Mouse (Mus musculus): ENCODE results near the gene Plxnb2. TPM values are rescaled to one million over a fixed set of nuclear protein-coding genes. Genes with fewer than 3 reads are reported as not detected.
A peak's percentile ranks its signal among the peaks of the same experiment; 100 is the strongest.

The Plxnb2 gene
- polyA plus RNA-seq, 1 experiment from 2014 or later: 147 TPM

GRCm38 (mm10) chr15:89136461-89137155 is 44.0 kb downstream of the Plxnb2 start:
- ATAC-seq (ENCODE audit: insufficient number of reproducible peaks, insufficient read depth, low FRiP score, low read depth): no peak

DNA sequence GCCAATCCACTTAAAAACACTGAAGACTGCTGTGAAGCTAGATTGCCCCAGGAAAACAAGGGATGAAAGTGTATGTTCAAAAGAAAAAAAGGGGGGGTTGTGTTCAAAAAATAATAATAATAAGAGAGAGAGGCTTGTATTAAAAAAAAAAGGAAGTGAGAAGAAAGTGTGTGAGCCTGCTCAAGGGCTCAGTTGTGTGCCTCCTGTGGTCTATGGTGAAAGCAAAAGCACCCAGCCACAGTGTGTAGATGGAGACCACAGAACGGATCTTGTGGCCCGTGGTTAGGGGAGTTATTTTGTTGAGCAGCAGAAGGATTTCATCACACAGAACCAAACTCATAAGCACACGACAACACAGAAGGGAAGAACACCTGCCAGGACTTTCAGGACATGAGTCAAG is 49.3 kb downstream of the Plxnb2 start:
- no peaks in the 10 kb centered on the region for H3K36me3 ChIP-seq (ENCODE audit: control insufficient read depth, insufficient read depth, low read length)
- H3K27ac ChIP-seq (ENCODE audit: low read length): no peak overlapping the region
- H3K27me3 ChIP-seq (ENCODE audit: control insufficient read depth, insufficient read depth, low read length): no peaks in the 10 kb centered on the region
- H3K9me3 ChIP-seq (ENCODE audit: control insufficient read depth, low read depth, low read length): no peaks in the 10 kb centered on the region
- no peak overlapping the region for H3K4me2 ChIP-seq (replicated peaks; ENCODE audit: low read depth, low read length)
- WGBS: 87% methylated on average over 3 of the region's 3 CpGs
- peaks cover 7% of the 10 kb centered on the region; the same call in 1 of the 2 replicates for H3K4me1 ChIP-seq (ENCODE audit: control insufficient read depth, insufficient read depth, low read length)
- H3K9ac ChIP-seq (replicated peaks; ENCODE audit: low read depth, low read length): no peak overlapping the region
- ATAC-seq (ENCODE audit: insufficient number of reproducible peaks, insufficient read depth, low FRiP score, low read depth): no peak
- no peak overlapping the region for H3K4me3 ChIP-seq (ENCODE audit: low read depth, low read length)

More at GRCm38 (mm10) chr15:89136461-89137155, 44.0 kb downstream of the Plxnb2 start:
- WGBS: 88% methylated on average over 4 of the region's 5 CpGs
- Histone ChIP-seq H3K4me3 (ENCODE audit: low read depth, low read length) (no peak overlapping the region), H3K9ac (replicated peaks; ENCODE audit: low read depth, low read length) (no peak overlapping the region), H3K4me2 (replicated peaks; ENCODE audit: low read depth, low read length) (no peak overlapping the region), H3K27ac (ENCODE audit: low read length) (no peak overlapping the region), H3K4me1 (ENCODE audit: control insufficient read depth, insufficient read depth, low read length) (peaks cover 5% of the 10 kb centered on the region; the same call in 1 of the 2 replicates), H3K9me3 (ENCODE audit: control insufficient read depth, low read depth, low read length) (no peaks in the 10 kb centered on the region), H3K36me3 (ENCODE audit: control insufficient read depth, insufficient read depth, low read length) (no peaks in the 10 kb centered on the region), H3K27me3 (ENCODE audit: control insufficient read depth, insufficient read depth, low read length) (peaks cover 8% of the 10 kb centered on the region; the same call in 1 of the 2 replicates)

GRCm38 (mm10) chr15:89130245-89130644 is 50.3 kb downstream of the Plxnb2 start:
- Histone ChIP-seq H3K36me3 (ENCODE audit: control insufficient read depth, insufficient read depth, low read length) (no peaks in the 10 kb centered on the region), H3K4me3 (ENCODE audit: low read depth, low read length) (no peak overlapping the region), H3K27ac (ENCODE audit: low read length) (no peak overlapping the region), H3K4me2 (replicated peaks; ENCODE audit: low read depth, low read length) (no peak overlapping the region), H3K9ac (replicated peaks; ENCODE audit: low read depth, low read length) (no peak overlapping the region), H3K4me1 (ENCODE audit: control insufficient read depth, insufficient read depth, low read length) (peaks cover 7% of the 10 kb centered on the region; the same call in 1 of the 2 replicates), H3K9me3 (ENCODE audit: control insufficient read depth, low read depth, low read length) (no peaks in the 10 kb centered on the region), H3K27me3 (ENCODE audit: control insufficient read depth, insufficient read depth, low read length) (no peaks in the 10 kb centered on the region)
- no peak for ATAC-seq (ENCODE audit: insufficient number of reproducible peaks, insufficient read depth, low FRiP score, low read depth)

DNA sequence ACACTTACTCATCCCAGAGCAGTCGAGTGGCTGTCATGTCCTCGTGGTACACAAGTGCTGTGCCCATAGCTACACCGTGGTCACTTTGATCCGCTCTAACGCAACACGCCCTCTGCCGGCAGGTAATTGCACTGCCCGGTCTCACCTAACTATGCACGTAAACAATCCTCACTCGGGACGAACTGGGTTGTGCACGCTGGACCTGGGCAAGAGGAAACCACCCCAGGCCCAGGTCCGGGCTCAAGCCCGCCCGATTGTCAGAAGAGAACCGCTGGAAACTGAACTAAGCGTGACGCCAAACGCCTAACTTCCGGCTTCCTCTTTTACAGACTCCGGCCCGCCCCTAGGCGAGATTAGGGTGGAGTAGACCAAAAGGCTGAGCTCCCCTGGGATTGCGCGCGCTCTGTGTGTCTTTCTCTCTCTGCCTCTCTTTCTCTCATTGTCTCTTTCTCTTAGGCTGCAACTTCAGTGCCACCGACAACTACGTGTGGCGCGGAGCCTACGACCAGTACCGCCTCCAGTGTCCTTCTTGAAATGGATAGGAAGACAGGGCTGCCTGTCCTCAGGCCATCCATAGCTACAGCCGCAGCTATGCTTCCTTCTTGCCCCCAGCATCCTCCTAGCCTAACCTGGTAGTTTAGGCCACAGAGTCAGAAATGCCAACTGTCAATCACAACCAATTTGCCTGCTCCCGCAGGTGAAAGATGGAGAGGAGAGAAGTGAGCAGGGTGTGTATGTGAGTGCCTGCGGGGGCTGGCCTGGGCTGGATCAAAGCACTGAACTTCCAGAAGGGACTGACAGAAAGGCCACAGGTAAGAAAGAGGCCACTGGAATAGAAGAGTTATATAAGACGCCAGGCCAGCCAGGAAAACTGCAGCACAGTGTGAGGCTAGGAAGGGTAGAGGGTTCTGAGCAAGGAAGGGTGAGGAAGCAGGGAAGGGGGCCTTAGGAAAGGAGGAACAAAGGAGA is 51.9 kb downstream of the Plxnb2 start, which contains the start of gene Hdac10:
TSS of gene Hdac10 (minus strand) at position 319 of the 969 bp plus-strand sequence.
- Histone ChIP-seq H3K4me3 (ENCODE audit: low read depth, low read length) (peak within 1 kb of the TSS; percentile 60), H3K4me2 (replicated peaks; ENCODE audit: low read depth, low read length) (peak within 1 kb of the TSS; percentile 91), H3K9ac (replicated peaks; ENCODE audit: low read depth, low read length) (peak within 1 kb of the TSS; percentile 54), H3K27ac (ENCODE audit: low read length) (peak within 1 kb of the TSS; percentile 23), H3K36me3 (ENCODE audit: control insufficient read depth, insufficient read depth, low read length) (peaks cover 5% of the 10 kb centered on the region; the same call in 1 of the 2 replicates), H3K4me1 (ENCODE audit: control insufficient read depth, insufficient read depth, low read length) (peaks cover 9% of the 10 kb centered on the region; the same call in 1 of the 2 replicates), H3K9me3 (ENCODE audit: control insufficient read depth, low read depth, low read length) (no peaks in the 10 kb centered on the region), H3K27me3 (ENCODE audit: control insufficient read depth, insufficient read depth, low read length) (no peaks in the 10 kb centered on the region)
- 4% methylated on average over 36 of the region's 36 CpGs for WGBS
- peak; percentile 85 for ATAC-seq (ENCODE audit: insufficient number of reproducible peaks, insufficient read depth, low FRiP score, low read depth)

- no peaks in the 10 kb centered on the region for H3K9me3 ChIP-seq (ENCODE audit: control insufficient read depth, low read depth, low read length)
- 83% methylated on average over 8 of the region's 8 CpGs for WGBS
Observed at GRCm38 (mm10) chr15:89127364-89127940, 53.1 kb downstream of the Plxnb2 start.

DNA sequence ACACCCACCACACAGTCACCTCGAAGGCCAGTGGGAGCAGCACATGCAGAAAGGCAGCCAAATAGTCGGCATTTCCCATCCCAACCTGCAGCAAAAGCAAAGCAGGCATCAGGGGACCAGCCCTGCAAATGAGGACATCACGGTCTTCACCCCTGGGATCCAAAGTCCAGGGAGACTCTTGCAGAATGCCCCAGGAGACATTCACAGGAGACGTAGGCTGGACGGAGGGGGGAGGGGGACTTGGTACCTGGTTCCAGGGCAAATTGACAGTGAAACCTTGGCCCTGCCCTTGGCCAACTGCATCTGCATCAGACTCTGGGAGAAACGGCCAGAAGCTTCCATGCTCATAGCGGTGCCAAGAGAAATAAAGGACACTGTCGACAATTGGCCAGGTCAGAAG is 54.0 kb downstream of the Plxnb2 start:
- no peak for ATAC-seq (ENCODE audit: insufficient number of reproducible peaks, insufficient read depth, low FRiP score, low read depth)
- WGBS: 90% methylated on average over 8 of the region's 8 CpGs
- H3K9me3 ChIP-seq (ENCODE audit: control insufficient read depth, low read depth, low read length): no peaks in the 10 kb centered on the region
- peaks cover 21% of the 10 kb centered on the region for H3K4me1 ChIP-seq (ENCODE audit: control insufficient read depth, insufficient read depth, low read length)
- no peak overlapping the region for H3K4me3 ChIP-seq (ENCODE audit: low read depth, low read length)
- H3K27ac ChIP-seq (ENCODE audit: low read length): no peak overlapping the region
- peaks cover 5% of the 10 kb centered on the region; the same call in 1 of the 2 replicates for H3K36me3 ChIP-seq (ENCODE audit: control insufficient read depth, insufficient read depth, low read length)
- no peak overlapping the region for H3K4me2 ChIP-seq (replicated peaks; ENCODE audit: low read depth, low read length)
- no peak overlapping the region for H3K9ac ChIP-seq (replicated peaks; ENCODE audit: low read depth, low read length)
- H3K27me3 ChIP-seq (ENCODE audit: control insufficient read depth, insufficient read depth, low read length): no peaks in the 10 kb centered on the region

More at GRCm38 (mm10) chr15:89127364-89127940, 53.1 kb downstream of the Plxnb2 start:
- ATAC-seq (ENCODE audit: insufficient number of reproducible peaks, insufficient read depth, low FRiP score, low read depth): no peak
- H3K27me3 ChIP-seq (ENCODE audit: control insufficient read depth, insufficient read depth, low read length): no peaks in the 10 kb centered on the region
- peak overlapping the region; percentile 60; the same call in 1 of the 2 replicates for H3K4me3 ChIP-seq (ENCODE audit: low read depth, low read length)
- no peak overlapping the region; the same call in 1 of the 2 replicates for H3K9ac ChIP-seq (replicated peaks; ENCODE audit: low read depth, low read length)
- peaks cover 5% of the 10 kb centered on the region; the same call in 1 of the 2 replicates for H3K36me3 ChIP-seq (ENCODE audit: control insufficient read depth, insufficient read depth, low read length)
- no peak overlapping the region for H3K27ac ChIP-seq (ENCODE audit: low read length)
- H3K4me1 ChIP-seq (ENCODE audit: control insufficient read depth, insufficient read depth, low read length): peaks cover 13% of the 10 kb centered on the region; the same call in 1 of the 2 replicates
- peak overlapping the region; percentile 91 for H3K4me2 ChIP-seq (replicated peaks; ENCODE audit: low read depth, low read length)

DNA sequence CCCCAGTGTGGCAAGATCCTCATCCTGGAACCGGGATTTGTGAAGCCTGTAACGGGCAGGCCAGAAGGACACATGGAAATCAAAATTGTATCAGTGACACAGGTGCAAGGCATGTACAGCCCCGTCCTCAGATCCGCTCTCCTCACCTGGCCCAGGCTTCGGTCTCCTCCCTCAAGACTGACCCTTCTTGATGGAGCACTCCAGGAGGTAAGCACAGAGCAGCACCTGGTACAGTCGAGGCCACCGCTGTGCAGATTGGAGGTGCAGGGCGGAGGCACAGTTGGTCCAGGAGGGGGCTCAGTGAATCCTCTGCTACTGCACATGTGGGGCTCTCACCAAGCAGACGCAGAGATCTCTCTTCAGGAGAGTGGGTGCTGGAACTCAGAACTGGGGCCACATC is 55.2 kb downstream of the Plxnb2 start:
- no peaks in the 10 kb centered on the region for H3K9me3 ChIP-seq (ENCODE audit: control insufficient read depth, low read depth, low read length)
- peaks cover 6% of the 10 kb centered on the region; the same call in 1 of the 2 replicates for H3K36me3 ChIP-seq (ENCODE audit: control insufficient read depth, insufficient read depth, low read length)
- 91% methylated on average over 9 of the region's 9 CpGs for WGBS
- H3K4me2 ChIP-seq (replicated peaks; ENCODE audit: low read depth, low read length): no peak overlapping the region
- peaks cover 25% of the 10 kb centered on the region for H3K4me1 ChIP-seq (ENCODE audit: control insufficient read depth, insufficient read depth, low read length)
- no peak overlapping the region for H3K9ac ChIP-seq (replicated peaks; ENCODE audit: low read depth, low read length)
- no peak for ATAC-seq (ENCODE audit: insufficient number of reproducible peaks, insufficient read depth, low FRiP score, low read depth)
- no peak overlapping the region for H3K27ac ChIP-seq (ENCODE audit: low read length)
- no peaks in the 10 kb centered on the region for H3K27me3 ChIP-seq (ENCODE audit: control insufficient read depth, insufficient read depth, low read length)
- no peak overlapping the region for H3K4me3 ChIP-seq (ENCODE audit: low read depth, low read length)

GRCm38 (mm10) chr15:89124312-89124711 is 56.3 kb downstream of the Plxnb2 start:
- Histone ChIP-seq H3K36me3 (ENCODE audit: control insufficient read depth, insufficient read depth, low read length) (peaks cover 10% of the 10 kb centered on the region; the same call in 1 of the 2 replicates), H3K4me1 (ENCODE audit: control insufficient read depth, insufficient read depth, low read length) (peaks cover 25% of the 10 kb centered on the region), H3K27ac (ENCODE audit: low read length) (no peak overlapping the region), H3K4me3 (ENCODE audit: low read depth, low read length) (no peak overlapping the region), H3K27me3 (ENCODE audit: control insufficient read depth, insufficient read depth, low read length) (no peaks in the 10 kb centered on the region), H3K9me3 (ENCODE audit: control insufficient read depth, low read depth, low read length) (no peaks in the 10 kb centered on the region), H3K4me2 (replicated peaks; ENCODE audit: low read depth, low read length) (no peak overlapping the region), H3K9ac (replicated peaks; ENCODE audit: low read depth, low read length) (no peak overlapping the region)
- WGBS: 96% methylated on average over 3 of the region's 3 CpGs
- no peak for ATAC-seq (ENCODE audit: insufficient number of reproducible peaks, insufficient read depth, low FRiP score, low read depth)

Measured in stomach, embryonic 14.5 days (tissue).